Mouse (Mus musculus) embryonic fibroblast, embryonic 13.5 days (primary cell): ENCODE data around the gene Hip1r.

Source experiments
- CTCF ChIP-seq: IDR thresholded peaks from 2 replicates; pipeline ENCODE4 v1.5.1; 2011; ENCODE audit warnings: mild to moderate bottlenecking, control low read depth, low read length, moderate library complexity, borderline replicate concordance; ENCODE audit not compliant: insufficient read depth
- POLR2A ChIP-seq: IDR thresholded peaks from 2 replicates; pipeline ENCODE4 v1.6.1; 2011; ENCODE audit warnings: low read depth, mild to moderate bottlenecking, control low read depth, low read length, moderate library complexity

GRCm38 (mm10) chr5:123947041-123947761, 26.2 kb upstream of the Hip1r start:
- TF ChIP-seq POLR2A (no peak), CTCF (no peak)
